Mouse (Mus musculus): ENCODE data around the gene Ssrp1. TPM values are rescaled to one million over a fixed set of nuclear protein-coding genes. Genes with fewer than 3 reads are reported as not detected.

Ssrp1 gene
- 103 TPM for polyA plus RNA-seq (2014; fragmentation: Illumina TruSeq; extraction: RNeasy Lipid Tissue Mini Kit (QIAGEN cat#74804); ENCODE audit: low read depth, low replicate concordance)

DNA sequence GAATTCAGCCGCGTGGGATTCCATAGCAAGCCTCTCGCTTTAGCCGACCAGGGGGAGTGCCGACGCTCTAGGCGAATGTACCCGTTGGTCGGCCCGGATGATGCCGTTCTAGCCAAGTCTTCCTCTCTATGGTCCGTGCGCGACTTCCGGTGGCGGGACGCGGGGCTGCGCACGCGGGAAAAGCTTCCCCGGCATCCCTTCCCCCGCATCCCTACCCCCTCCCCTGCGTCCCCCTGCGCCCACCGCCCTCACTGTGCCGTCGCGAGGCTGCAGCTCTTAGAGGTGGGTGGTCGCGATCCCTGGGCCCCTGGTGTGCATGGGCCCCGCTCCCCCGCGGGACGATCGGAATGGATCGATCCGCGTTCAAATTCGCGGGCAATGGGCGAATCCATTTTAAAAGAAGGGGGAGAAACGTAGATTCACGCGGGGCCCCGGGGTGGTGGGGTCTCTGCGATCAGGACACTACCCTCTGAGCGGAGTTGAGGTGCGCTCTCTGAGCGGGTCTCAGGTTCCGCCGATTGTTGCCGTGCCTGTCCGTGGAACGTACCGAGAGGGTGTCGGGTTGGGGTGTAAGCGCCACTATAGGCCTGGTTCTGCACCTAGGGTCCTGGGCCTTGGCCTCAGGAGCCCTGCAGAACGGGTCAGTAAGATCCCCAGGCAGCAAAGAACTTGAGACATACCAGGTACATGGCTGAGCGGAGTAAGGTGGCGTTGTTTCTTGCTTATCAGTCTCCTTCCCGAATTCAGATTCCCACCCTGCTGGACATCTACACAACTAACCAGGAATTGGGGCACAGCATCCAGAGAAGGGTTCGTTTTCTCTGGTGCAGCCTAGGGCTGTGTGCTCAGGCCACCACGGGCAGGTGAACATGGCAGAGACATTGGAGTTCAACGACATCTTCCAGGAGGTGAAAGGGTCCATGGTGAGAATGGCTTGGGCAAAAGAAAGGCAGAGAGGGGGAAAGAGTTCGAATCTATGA, at the start of gene Ssrp1, which contains the start of gene P2rx3:
TSS of gene Ssrp1 (plus strand) at position 188 of the 980 bp plus-strand sequence.
TSS of gene P2rx3 (minus strand) at position 416 of the 980 bp plus-strand sequence.

GRCm38 (mm10) chr2:84987930-84988329, 49.1 kb upstream of the Ssrp1 start, which contains the start of gene Prg3:
Gene Prg3, plus strand, starts transcription at chr2:84988215.

GRCm38 (mm10) chr2:85047596-85048167, 10.6 kb downstream of the Ssrp1 start, which contains the start of gene Tnks1bp1:
Gene Tnks1bp1, plus strand, starts transcription at chr2:85048022.

Other genes starting within 250 kb of the Ssrp1 start
- gene Ube2l6, start 238.4 kb upstream of the Ssrp1 start, polyA plus RNA-seq (2014; fragmentation: Illumina TruSeq; extraction: RNeasy Lipid Tissue Mini Kit (QIAGEN cat#74804); ENCODE audit: low read depth, low replicate concordance) = 2.4 TPM
- 1.1 TPM for gene Smtnl1, start 214.6 kb upstream of the Ssrp1 start, polyA plus RNA-seq (2014; fragmentation: Illumina TruSeq; extraction: RNeasy Lipid Tissue Mini Kit (QIAGEN cat#74804); ENCODE audit: low read depth, low replicate concordance)
- gene Timm10, start 210.2 kb upstream of the Ssrp1 start, polyA plus RNA-seq (2014; fragmentation: Illumina TruSeq; extraction: RNeasy Lipid Tissue Mini Kit (QIAGEN cat#74804); ENCODE audit: low read depth, low replicate concordance) = 1.9 TPM
- gene Slc43a1, start 198.4 kb upstream of the Ssrp1 start, polyA plus RNA-seq (2014; fragmentation: Illumina TruSeq; extraction: RNeasy Lipid Tissue Mini Kit (QIAGEN cat#74804); ENCODE audit: low read depth, low replicate concordance) = 0.11 TPM
- not detected for gene Rtn4rl2, start 150.5 kb upstream of the Ssrp1 start, polyA plus RNA-seq (2014; fragmentation: Illumina TruSeq; extraction: RNeasy Lipid Tissue Mini Kit (QIAGEN cat#74804); ENCODE audit: low read depth, low replicate concordance)
- gene Slc43a3, start 100.7 kb upstream of the Ssrp1 start, polyA plus RNA-seq (2014; fragmentation: Illumina TruSeq; extraction: RNeasy Lipid Tissue Mini Kit (QIAGEN cat#74804); ENCODE audit: low read depth, low replicate concordance) = 2.2 TPM
- gene Prg2, start 56.8 kb upstream of the Ssrp1 start, polyA plus RNA-seq (2014; fragmentation: Illumina TruSeq; extraction: RNeasy Lipid Tissue Mini Kit (QIAGEN cat#74804); ENCODE audit: low read depth, low replicate concordance) = not detected
- not detected for gene Prg3, start 49.0 kb upstream of the Ssrp1 start, polyA plus RNA-seq (2014; fragmentation: Illumina TruSeq; extraction: RNeasy Lipid Tissue Mini Kit (QIAGEN cat#74804); ENCODE audit: low read depth, low replicate concordance)
- 59.1 TPM for gene P2rx3, start 228 bp downstream of the Ssrp1 start, polyA plus RNA-seq (2014; fragmentation: Illumina TruSeq; extraction: RNeasy Lipid Tissue Mini Kit (QIAGEN cat#74804); ENCODE audit: low read depth, low replicate concordance)
- 0.21 TPM for gene Tnks1bp1, start 10.8 kb downstream of the Ssrp1 start, polyA plus RNA-seq (2014; fragmentation: Illumina TruSeq; extraction: RNeasy Lipid Tissue Mini Kit (QIAGEN cat#74804); ENCODE audit: low read depth, low replicate concordance)
- gene Aplnr, start 99.0 kb downstream of the Ssrp1 start, polyA plus RNA-seq (2014; fragmentation: Illumina TruSeq; extraction: RNeasy Lipid Tissue Mini Kit (QIAGEN cat#74804); ENCODE audit: low read depth, low replicate concordance) = 0.22 TPM
- 1.7 TPM for gene Lrrc55, start 160.0 kb downstream of the Ssrp1 start, polyA plus RNA-seq (2014; fragmentation: Illumina TruSeq; extraction: RNeasy Lipid Tissue Mini Kit (QIAGEN cat#74804); ENCODE audit: low read depth, low replicate concordance)